Mouse (Mus musculus) cerebral cortex, adult 2 months (tissue): ENCODE data around the gene Gimap9.

Experiments
- WGBS: fragments of 180-500 bp; shearing (Covaris S2); methylation state at CpG from one replicate; pipeline ENCODE4 v1.1.7; 2018; 5-methylcytosine and 5-hydroxymethylcytosine counted together

Gimap9 gene

DNA sequence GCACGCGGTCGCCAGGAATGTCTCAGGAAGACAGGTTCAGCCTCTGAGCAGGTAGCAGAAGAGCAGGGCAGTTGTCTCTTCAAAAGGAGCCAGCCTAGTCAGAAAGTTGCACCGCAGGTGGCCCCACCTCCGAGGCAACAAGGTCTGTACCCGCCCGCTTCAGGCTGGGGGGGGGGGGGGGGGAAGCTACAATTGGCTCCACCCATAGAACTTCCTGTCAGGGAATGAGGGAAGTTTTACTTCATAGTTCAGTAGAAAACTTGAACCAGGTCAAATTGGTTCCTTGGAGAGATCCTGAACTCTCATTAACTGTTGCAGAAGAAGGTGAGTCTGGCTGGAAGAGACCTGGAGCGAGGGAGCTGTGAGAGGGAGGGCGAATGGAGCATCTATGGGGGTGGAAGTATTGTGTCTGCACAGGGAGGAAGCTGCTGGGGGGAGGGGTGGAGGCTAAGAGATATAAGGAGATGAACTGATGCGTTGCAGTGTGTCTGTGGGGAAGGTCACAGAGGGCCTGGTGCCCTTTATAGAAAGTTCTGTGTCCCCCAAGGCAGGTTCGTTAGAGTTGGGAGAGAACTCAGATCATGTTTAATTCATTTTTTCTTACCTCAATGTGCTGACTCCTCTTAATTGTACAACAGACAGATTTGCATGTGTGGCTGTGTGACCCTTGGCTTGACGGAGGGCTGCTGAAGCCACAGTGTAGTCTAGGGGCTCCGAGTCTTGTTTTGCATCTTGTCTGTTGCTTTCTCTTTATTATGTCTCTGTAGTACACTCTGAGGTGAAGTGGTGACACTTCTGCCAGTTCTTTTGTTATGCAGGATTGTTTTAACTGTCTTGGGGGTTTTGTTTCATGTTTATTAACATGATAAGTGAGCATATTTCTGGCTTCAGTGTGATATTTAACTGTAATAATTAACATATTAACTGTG lies at the start of gene Gimap9:
Gene Gimap9, plus strand, starts transcription at position 199 of the 929 bp plus-strand sequence.
- WGBS = 44% methylated on average over 13 of the region's 13 CpGs

DNA sequence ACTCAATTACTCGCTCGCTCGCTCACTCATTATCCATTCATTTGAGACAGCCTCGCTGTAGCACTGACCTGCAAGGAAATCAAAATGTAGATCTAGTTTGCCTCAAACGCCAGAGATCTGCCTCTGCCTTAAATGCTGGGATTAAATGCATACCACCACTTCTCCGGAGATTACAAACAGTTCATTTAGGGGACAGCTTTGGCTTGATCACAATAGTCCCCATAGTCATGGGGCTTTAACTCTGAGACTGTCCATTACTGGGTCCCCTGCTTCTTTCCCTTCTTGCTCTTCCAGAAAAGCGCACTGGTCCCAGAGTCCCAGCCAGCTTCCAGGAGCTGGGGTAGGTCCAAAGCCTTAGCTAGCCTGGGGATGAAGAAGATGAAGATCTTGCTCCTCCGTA lies 49.5 kb upstream of the Gimap9 start, which contains the start of gene AI854703:
Gene AI854703, plus strand, starts transcription at position 301 of the 400 bp plus-strand sequence.
- WGBS = 42% methylated on average over 8 of the region's 8 CpGs

DNA sequence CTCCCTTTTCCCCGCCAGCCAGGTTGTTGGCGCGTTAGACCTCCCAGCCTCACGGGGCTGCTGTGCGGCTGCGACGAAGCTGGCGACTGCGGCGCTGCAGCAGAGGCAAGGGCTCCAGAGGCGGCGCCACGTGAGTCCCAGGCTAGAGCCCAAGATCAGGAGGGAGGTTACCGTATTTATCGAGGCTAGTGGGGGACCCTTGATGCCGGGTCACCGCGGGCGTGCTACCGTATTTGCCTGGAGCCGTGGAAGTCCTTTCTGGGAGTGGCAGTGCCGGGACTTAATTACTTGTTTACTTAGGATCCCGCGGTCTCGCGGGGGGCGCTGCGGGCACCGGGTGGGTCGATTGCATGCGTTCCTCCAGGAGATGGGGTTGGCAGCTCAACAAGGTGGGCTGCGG lies 48.9 kb upstream of the Gimap9 start:
- WGBS = 2% methylated on average over 32 of the region's 32 CpGs

DNA sequence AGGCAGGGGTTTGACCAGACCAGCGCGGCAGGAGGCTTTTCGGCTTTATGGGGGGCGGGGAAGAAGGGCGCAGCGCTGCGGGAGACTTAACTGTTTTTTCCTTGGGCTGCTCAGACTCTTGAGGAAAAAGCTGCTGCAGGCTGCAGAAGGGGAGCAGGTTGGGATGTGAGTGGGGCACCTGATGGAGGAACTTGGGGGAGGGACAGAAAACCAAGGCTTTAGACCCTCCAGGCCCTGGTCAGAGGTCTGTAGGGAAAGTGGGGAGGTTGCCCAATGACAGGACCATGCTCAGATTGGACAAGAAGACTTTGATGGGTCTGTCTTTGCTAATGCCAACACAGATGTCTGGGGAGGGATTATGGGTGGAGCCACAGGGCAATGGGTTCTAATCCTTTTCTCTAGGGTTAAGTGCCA lies 48.4 kb upstream of the Gimap9 start:
- 2% methylated on average over 7 of the region's 7 CpGs for WGBS

DNA sequence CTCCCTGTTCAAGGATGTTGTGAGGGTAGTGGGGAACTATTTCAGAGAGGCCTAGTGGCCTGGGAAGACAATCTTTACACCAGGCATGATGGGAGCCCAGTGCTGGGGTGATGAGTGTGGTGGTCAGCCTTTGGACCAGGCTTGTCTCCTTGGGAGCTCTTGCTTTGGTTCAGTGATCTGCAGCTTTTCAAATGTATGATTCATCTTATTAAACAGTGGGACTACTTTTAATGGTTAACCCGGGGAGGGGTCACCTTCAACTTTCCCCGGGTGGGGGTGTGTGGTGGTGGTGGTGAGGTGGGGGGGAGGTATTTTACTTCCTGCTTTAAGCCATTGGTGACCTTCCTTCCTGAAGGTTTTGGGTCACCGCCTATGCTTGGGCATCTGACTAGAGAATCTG lies 47.6 kb upstream of the Gimap9 start:
- WGBS = 79% methylated on average over 3 of the region's 3 CpGs

DNA sequence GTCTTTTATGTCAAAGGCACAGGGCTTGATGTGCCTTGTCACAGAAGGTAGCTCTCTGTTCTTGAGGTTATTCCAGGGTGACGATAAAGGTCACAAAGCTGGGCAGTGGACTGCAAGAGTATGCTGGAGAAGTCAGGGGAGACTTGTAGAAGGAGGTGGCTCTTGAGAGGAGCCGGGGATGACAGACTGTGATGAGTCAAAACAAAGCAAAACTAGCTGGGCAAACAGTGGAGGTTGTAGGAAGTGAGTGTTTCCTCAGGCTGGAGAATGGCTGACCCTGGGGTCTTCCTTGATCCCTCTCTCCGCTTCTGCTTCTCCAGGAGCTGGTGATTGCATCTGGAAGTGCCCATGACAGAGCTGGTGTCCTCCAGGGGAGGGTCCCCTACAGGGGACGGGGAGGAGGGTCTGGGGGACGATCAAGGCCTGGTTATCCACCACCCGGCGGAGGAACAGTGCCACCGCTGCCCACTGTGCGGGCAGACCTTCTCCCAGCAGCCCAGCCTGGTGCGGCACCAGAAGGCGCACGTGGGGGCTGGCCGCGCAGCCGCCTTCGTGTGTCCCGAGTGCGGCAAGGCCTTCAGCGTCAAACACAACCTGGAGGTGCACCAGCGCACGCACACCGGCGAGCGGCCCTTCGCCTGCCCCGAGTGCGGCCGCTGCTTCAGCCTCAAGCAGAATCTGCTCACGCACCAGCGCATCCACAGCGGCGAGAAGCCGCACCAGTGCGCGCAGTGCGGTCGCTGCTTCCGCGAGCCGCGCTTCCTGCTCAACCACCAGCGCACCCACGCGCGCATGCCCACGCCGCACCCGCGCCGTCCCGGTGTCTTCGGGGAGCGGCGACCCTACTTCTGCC lies 46.9 kb upstream of the Gimap9 start:
- 17% methylated on average over 54 of the region's 54 CpGs for WGBS

DNA sequence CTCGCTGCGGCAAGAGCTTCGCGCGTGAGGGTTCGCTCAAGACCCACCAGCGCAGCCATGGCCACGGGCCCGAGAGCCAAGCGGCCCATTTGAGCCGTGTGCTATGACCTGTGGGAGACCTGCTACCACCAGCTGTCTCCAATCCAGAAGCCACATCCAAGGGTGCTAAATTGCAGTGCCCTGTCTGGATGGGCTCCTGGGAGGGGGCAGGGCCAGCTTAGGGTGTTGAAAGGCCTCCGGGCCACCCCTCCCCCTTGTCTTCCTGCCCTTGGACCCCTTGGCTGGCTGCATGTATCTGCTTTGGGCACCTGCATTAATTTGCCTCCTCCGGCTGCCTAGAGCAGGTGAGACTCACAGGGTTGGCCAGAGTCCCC lies 46.3 kb upstream of the Gimap9 start:
- 11% methylated on average over 13 of the region's 13 CpGs for WGBS

DNA sequence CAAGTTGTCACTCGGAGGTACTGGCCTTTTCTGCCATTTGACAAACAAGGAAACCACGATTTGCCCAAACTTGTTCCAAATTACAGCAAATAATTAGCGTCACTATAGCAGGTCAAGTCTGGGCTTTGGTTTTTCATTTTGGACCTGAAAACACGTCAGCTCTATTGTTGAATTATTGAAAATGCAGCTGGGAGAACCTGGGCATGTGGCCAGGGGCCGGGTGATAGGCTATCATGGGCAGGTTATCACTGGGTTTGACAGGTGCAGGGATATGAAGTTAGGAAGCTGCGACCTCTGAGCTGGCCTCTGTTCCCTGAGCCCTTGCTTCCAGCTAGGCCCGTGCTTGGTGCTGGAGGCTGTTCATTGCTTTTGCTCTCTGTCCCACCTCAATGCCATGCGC lies 45.1 kb upstream of the Gimap9 start:
- 92% methylated on average over 8 of the region's 8 CpGs for WGBS

DNA sequence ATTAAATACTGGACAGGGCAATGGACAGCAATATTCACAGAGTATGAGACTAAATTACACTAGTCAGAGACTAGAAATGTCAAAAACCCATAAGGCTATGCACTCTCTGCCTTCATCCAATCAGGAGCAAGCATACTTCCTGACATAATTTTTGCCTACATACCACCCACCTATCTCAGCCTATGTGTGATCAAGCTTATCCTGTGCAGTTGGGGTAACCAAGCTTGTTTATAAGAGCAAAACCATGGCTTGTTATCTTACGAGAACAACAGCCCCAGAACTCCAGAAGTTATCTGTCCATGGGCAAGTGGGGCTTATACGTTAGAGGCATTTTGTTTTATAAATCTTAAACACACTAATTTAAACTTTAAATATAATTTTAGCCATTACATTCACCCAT lies 40.8 kb upstream of the Gimap9 start:
- WGBS = 88% methylated on average over 2 of the region's 2 CpGs

DNA sequence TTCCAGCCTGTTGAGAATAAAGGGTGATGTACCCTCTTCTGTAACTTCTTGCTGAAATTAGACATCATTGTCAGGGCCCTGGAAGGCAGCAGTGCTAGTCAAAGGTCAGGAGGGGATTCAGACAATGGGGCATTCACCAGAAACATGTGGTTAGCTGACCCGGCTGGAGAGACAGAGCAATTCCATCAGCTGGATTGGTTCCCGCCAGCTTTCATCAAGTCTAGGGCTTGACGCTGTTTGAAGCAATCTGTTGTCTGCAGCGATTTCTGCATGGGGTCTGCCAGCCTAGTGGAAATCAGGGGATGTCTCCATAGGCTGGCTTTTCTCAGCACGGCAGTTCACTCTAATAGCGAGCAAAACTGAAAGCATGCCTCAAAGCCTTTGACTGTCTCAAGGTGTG lies 39.4 kb upstream of the Gimap9 start:
- 72% methylated on average over 6 of the region's 6 CpGs for WGBS

DNA sequence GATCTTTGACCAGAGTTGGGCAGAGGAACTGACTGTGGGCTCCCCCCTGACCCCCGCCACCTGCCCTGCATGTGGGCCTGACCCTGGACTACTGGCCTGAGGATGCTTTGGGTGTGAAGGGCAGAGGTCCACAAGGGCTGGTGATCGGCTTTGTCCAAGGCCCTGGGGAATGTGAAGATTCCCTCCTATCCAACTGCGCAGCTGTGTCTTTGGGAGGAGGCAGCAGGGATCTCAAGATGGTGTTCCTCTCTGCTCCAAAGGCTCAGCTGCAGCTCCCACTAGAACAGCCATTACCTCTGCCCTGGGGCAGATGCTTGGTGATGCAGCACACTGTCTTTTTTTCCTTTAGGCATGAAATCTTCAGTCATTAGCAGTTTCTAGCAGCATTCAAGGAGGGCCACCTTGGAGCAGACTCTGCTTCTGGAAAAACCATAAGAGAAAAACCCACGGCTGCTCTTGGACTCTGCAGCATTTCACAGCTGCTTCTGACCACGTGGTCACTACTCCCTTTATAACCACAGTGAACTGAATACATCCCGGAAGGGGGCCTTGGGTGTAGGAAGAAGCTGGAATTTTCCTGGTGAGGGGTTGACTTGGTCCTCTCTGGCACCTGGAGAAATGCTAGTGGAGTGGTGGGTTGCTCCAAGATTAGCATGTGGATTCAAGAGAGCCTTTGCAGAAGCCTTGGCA lies 38.0 kb upstream of the Gimap9 start:
- 63% methylated on average over 6 of the region's 6 CpGs for WGBS

DNA sequence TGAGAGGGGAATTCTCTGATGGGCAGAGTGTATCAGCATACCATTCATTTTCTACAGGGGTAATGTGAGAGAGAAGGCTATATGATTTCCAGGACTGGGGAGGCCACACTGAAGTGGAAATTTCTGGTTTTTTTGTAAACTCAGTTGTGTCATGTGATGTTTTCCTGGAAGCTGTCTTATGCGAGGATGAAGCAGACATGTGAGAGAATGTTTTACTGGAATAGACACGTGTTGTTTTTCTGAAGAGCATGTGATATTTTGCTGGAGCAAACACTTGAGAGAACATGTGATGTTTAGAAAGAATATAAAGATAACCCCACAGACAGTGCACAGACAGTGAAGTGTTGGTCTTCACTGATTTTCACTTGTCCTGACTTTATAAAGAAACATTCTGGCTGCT lies 37.4 kb upstream of the Gimap9 start:
- 73% methylated on average over 2 of the region's 2 CpGs for WGBS

DNA sequence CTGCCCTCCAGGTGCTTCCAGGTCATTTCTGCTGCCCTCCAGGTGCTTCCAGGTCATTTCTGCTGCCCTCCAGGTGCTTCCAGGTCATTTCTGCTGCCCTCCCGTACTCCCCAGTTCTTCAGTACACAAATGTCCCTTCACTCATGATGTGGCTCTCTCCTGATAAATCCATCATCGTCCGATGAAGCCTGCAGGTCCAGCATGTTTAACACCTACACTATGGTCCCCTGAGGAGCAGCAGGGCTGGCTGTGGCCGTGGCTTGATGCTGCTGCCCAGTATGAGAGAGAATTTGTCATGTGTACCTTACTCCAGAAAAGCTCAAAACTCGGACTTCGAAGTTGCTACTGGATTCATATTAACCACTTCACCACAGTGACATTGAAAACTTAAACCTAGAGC lies 34.5 kb upstream of the Gimap9 start:
- 86% methylated on average over 6 of the region's 6 CpGs for WGBS

DNA sequence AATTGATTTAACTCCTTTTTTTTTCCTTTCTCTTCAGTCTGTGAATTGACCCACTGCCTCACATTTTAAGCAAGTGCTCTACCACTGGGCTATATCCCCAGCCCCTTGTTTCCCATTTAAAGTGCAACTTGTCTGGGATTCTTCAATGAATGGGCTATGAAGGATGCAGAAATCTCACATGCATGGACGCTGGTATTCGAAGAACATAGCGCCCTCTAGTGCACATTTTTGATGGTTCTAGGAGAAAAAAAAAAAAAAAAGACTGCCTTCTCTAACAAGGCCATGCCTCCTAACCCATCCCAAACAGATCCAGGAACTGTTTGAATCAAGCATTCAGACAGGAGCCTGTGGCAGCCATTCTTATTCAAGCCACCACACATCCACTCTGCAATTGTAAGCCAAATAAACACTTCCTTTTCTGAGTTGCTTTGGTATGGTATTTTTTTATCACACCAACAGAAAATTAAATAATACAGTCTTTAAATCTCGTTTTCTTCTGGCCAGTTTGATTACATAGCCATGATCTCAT lies 33.1 kb upstream of the Gimap9 start:
- 15% methylated on average over 4 of the region's 4 CpGs for WGBS

DNA sequence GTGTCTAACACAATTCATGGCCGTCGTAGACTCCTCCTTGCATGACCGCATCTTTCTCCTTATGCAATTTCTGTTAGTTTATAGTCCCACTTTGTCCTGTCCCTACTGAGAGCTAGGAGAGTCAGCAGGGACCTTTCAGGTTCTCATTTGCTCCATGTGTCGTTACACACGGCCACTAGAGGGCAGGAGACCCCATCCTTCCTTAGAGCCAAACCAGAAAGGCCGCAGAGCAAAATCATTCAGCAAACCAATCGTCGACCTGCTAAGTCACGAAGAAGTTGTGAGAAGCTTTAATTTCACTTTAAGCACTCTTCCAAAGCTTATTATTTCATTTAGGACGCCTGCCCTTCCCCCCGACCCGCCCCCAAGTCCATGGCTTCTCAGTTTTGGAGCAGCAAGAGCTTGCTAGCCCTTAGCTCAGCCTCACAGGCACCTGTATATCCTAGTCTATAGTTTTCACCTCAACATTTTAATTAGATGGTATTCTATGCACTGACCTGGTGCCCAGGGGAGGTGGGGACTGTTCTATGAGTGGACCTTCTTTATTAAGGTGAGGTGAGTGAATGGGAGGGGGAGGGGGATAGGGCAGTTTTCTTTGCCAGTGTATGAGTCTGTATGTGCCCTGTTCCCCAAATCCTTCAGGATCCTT lies 30.1 kb upstream of the Gimap9 start:
- 11% methylated on average over 12 of the region's 12 CpGs for WGBS

DNA sequence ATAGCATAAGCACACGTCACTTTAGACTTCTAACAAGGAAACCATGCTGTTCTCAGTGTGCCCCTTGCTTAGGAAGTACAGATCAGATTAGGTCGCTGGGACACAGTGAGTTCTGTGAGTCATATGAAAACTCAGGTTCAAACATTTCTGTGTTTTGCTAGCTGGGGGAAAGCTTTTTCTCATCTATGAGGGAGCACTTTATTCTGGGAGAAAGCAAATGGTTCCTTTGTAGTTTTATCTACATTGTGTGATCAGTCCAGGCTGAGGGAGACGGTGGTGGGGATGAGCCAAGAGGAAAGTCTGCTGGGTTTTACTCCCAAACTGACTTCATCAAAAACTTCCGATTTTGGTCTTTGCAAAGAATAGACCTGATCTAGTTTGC lies 29.6 kb upstream of the Gimap9 start:
- WGBS = 85% methylated on average over 4 of the region's 4 CpGs

DNA sequence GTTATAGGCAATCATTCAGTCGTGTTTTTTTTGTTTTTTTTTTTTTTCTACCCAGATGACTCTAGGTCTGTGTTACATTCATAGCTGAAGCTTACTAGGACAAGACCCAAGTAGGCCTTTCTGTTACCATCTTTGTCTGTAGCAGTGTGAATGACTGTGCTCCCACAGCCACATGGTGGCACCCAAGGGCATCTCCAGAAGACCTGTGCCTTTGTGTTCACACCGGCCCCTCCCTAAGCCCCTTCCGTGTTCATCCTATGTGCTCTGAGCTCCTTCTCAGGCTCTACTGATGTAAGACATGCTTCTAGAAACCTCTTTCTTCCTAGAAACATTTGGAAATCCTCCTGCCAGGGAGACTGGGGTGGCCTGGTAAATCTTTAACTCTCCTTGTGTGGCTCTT lies 28.9 kb upstream of the Gimap9 start, which contains the start of gene Gimap8:
Gene Gimap8, plus strand, starts transcription at position 240 of the 400 bp plus-strand sequence.
- WGBS = 53% methylated on average over 3 of the region's 3 CpGs

DNA sequence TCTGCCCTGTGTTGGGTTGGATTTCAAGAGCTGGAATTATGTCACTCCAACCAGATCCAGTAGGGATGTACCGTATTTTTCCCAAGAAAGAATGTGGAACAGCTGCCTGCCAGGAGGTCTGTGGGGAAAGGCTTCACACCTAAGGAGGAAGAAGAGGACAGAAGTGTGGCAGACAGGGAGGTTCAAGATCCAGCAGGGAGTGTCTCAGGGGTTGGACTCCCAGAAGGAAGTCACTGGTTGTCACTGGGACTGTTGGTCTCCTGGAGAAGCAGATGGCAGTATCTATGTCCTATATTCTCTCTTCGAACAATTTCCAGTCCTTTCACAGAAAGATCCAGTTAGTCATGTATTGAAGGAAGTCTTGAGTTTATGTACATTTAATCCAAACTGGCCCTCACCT lies 28.3 kb upstream of the Gimap9 start:
- 78% methylated on average over 2 of the region's 2 CpGs for WGBS

DNA sequence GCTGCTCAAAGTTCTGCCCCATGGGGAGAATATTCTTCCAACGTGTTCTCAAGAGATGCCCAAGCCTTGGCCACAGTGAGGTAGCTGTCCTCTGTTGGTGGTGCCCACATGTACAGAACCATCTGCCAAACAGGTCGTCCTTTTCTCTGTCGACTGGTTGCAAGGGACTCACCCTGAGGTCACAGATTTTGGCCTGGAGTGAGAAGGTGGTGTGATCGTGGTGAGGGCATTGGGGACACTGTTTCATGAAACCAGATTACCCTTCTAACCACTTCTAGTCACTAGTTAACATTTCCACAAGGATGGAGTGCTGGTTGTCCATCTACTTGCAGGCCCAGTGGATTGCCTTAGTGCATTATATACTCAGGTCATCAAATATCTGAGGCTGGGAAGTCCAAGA lies 27.1 kb upstream of the Gimap9 start:
- 88% methylated on average over 4 of the region's 4 CpGs for WGBS

DNA sequence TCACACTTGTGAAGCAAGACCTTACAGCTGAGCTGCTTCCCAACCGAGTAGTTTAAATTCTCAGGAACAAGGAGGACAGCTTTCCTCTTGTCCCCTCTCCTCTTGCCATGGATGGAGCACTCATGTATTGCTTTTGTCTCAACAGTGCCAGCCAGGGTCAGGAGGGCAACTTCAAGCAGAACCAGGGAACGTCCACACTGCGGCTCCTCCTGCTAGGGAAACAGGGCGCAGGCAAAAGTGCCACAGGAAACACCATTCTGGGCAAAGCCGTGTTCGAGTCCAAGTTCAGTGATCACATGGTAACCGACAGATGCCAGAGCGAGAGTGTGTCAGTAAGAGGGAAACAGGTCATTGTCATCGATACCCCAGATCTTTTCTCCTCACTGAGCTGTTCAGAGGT lies 25.9 kb upstream of the Gimap9 start:
- 91% methylated on average over 9 of the region's 9 CpGs for WGBS

DNA sequence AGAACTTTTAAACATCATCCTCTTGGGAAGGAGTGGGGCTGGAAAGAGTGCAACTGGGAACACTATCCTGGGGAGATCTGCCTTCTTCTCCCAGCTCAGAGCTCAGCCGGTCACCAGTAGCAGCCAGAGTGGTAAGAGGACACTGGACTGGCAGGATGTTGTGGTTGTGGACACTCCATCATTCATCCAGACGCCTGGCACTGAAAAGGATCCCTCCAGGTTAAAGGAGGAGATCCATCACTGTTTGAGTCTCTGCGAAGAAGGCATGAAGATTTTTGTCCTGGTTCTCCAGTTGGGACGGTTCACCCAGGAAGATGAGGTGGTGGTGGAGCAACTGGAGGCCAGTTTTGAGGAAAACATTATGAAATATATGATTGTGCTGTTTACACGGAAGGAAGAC lies 17.2 kb upstream of the Gimap9 start:
- WGBS = 87% methylated on average over 5 of the region's 5 CpGs
